Comparison of ENCODE assay signal across 11 mouse cellular contexts in the genomic region with DNA sequence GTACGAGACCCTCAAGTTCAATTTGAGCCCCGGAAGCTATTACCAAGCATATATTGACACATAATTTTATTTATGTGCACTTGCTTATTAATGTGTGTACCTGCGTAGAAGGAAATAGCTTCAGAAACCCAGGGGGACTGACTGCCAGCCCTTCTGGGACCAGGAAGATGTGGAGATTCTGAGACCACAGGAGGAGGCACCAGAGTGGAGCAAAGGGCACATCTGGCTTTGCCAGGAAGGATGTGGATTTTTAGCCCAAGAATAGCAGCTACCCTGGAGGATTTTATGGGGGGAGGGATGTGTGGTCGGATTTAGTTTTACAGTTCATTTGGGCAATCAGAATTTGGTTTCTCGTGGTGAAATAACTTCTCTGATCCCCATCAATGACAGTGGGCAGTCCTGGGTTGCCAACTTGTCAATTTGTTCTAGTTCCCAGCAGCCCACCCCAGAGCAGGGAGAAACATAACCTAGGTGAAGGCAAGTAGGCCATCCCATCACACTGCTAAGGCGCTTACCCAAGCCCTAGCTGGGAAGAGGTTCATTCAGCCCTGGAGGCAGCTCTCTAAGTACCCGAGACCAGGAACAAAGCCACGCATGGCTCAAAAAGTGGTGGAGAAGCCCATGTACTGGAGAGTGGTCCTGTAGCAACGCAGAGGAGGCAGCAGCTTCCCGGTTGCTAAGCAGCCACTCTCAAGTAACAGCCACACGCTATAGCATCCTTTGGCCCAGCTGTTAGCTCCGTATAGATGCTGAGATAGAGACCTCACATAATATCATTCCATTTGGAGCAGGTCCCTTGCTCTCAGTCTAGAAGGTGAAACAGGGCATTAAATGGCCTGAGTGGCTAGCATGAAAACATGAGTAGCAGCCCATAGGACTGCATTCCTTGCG.
DNase-seq lines count a peak whose midpoint lies in the region; ATAC-seq and TF ChIP-seq lines count a peak whose summit lies in the region.
"Had no signal": no experiment of that assay in that cellular context is flagged by ENCODE, and none has a peak within 500 bp of the region (broad histone marks: within the 10 kb centered on the region; RNA-seq: fewer than 3 reads in every experiment).

No protein-coding gene starts in this region.

- H3K27ac ChIP-seq in hindbrain, postnatal 0 days: no peak overlapping the region
- H3K27ac ChIP-seq in hindbrain, embryonic 14.5 days: no peak overlapping the region
- no peak overlapping the region for H3K27ac ChIP-seq in embryonic facial prominence, embryonic 11.5 days (replicated peaks; ENCODE audit: low read depth, low read length)
- H3K27ac ChIP-seq: neural tube, embryonic 13.5 days had no signal

- DNase-seq in hindbrain, postnatal 0 days (ENCODE audit: low spot score): peak; percentile 40
- no peak for DNase-seq in hindbrain, embryonic 14.5 days (ENCODE audit: low spot score)
- DNase-seq in embryonic facial prominence, embryonic 11.5 days (ENCODE audit: low spot score): peak; percentile 34
- DNase-seq in left cerebral cortex, postnatal 36 days (ENCODE audit: low spot score in 2 of 2): peak; percentile 23 to 41
- DNase-seq in right cerebral cortex, postnatal 14 days: peak; percentile 38
- DNase-seq in kidney, postnatal 25 days: no peak
- DNase-seq: kidney, adult 9 months had no signal

- no peak for TF ChIP-seq CTCF in hindbrain, postnatal 0 days (IDR thresholded peaks at IDR 0.05; ENCODE audit: low read depth)

- no peak overlapping the region for H3K4me3 ChIP-seq in hindbrain, postnatal 0 days (ENCODE audit: low read length)
- H3K4me3 ChIP-seq in hindbrain, embryonic 14.5 days (replicated peaks; ENCODE audit: low read length): no peak overlapping the region
- no peak overlapping the region for H3K4me3 ChIP-seq in embryonic facial prominence, embryonic 11.5 days (ENCODE audit: low read depth, low read length)
- H3K4me3 ChIP-seq: megakaryocyte, embryonic 14.5 days; neural tube, embryonic 13.5 days had no signal

- no peak overlapping the region for H3K4me2 ChIP-seq in hindbrain, postnatal 0 days (ENCODE audit: low read depth, low read length)
- no peak overlapping the region for H3K4me2 ChIP-seq in hindbrain, embryonic 14.5 days (replicated peaks)
- no peak overlapping the region for H3K4me2 ChIP-seq in embryonic facial prominence, embryonic 11.5 days (ENCODE audit: low read depth, low read length)
- H3K4me2 ChIP-seq: neural tube, embryonic 13.5 days had no signal

- no peaks in the 10 kb centered on the region for H3K4me1 ChIP-seq in hindbrain, postnatal 0 days (ENCODE audit: insufficient read depth, low read length)
- H3K4me1 ChIP-seq in hindbrain, embryonic 14.5 days (replicated peaks; ENCODE audit: control insufficient read depth, insufficient read depth, low read length): no peaks in the 10 kb centered on the region
- H3K4me1 ChIP-seq in embryonic facial prominence, embryonic 11.5 days (ENCODE audit: control insufficient read depth, insufficient read depth, low read length): no peaks in the 10 kb centered on the region
- H3K4me1 ChIP-seq: megakaryocyte, embryonic 14.5 days had no signal

- H3K9me3 ChIP-seq in hindbrain, postnatal 0 days (ENCODE audit: low read length): no peaks in the 10 kb centered on the region
- H3K9me3 ChIP-seq in hindbrain, embryonic 14.5 days (ENCODE audit: control insufficient read depth, low read length): 0 out of 2 replicates have a peak, but pooled peaks cover 5% of the 10 kb centered on the region
- no peaks in the 10 kb centered on the region for H3K9me3 ChIP-seq in embryonic facial prominence, embryonic 11.5 days (replicated peaks; ENCODE audit: control insufficient read depth, low read length)
- H3K9me3 ChIP-seq: neural tube, embryonic 13.5 days had no signal

- 60% methylated on average over 13 of the region's 13 CpGs for WGBS in hindbrain, postnatal 0 days
- WGBS in hindbrain, embryonic 14.5 days: 67% methylated on average over 13 of the region's 13 CpGs
- WGBS in embryonic facial prominence, embryonic 11.5 days: 54% methylated on average over 13 of the region's 13 CpGs

- peak; percentile 58; the same call in 1 of the 2 replicates for ATAC-seq in hindbrain, postnatal 0 days
- no peak for ATAC-seq in hindbrain, embryonic 14.5 days (ENCODE audit: low FRiP score)
- ATAC-seq in embryonic facial prominence, embryonic 11.5 days (replicated peaks; ENCODE audit: insufficient number of reproducible peaks, low FRiP score, low TSS enrichment, low read depth): no peak
- ATAC-seq in erythroid progenitor cell, adult 5-6 weeks (replicated peaks; ENCODE audit: low FRiP score, poor library complexity, severe bottlenecking): no peak
- ATAC-seq: CD4-positive, CD25-positive, alpha-beta regulatory T cell, adult 4 months had no signal

- no peak overlapping the region for H3K9ac ChIP-seq in hindbrain, postnatal 0 days (replicated peaks; ENCODE audit: low read length)
- H3K9ac ChIP-seq in hindbrain, embryonic 14.5 days: no peak overlapping the region
- H3K9ac ChIP-seq in embryonic facial prominence, embryonic 11.5 days (replicated peaks; ENCODE audit: low read length): no peak overlapping the region
- H3K9ac ChIP-seq: neural tube, embryonic 13.5 days had no signal

- intact Hi-C loops in left cerebral cortex, postnatal 36 days (cut with DNase I): no loop called here

- no peaks in the 10 kb centered on the region for H3K36me3 ChIP-seq in hindbrain, postnatal 0 days (ENCODE audit: insufficient read depth, low read length)
- H3K36me3 ChIP-seq in hindbrain, embryonic 14.5 days (replicated peaks; ENCODE audit: control insufficient read depth, insufficient read depth): no peaks in the 10 kb centered on the region
- H3K36me3 ChIP-seq in embryonic facial prominence, embryonic 11.5 days (replicated peaks; ENCODE audit: control insufficient read depth, insufficient read depth, low read depth, low read length): no peaks in the 10 kb centered on the region
- H3K36me3 ChIP-seq: neural tube, embryonic 13.5 days had no signal

- H3K27me3 ChIP-seq in hindbrain, postnatal 0 days (ENCODE audit: insufficient read depth, low read length): no peaks in the 10 kb centered on the region
- H3K27me3 ChIP-seq in hindbrain, embryonic 14.5 days (ENCODE audit: control insufficient read depth, insufficient read depth, low read length): no peaks in the 10 kb centered on the region
- H3K27me3 ChIP-seq in embryonic facial prominence, embryonic 11.5 days (ENCODE audit: control insufficient read depth, insufficient read depth, low read length): no peaks in the 10 kb centered on the region
- H3K27me3 ChIP-seq: megakaryocyte, embryonic 14.5 days; neural tube, embryonic 13.5 days had no signal

Comparison
In these comparisons a context has a peak if more than half of its experiments do, and no peak if none do; other contexts are left out.
1. DNase-seq: peak in hindbrain, postnatal 0 days (single experiment), embryonic facial prominence, embryonic 11.5 days (single experiment), left cerebral cortex, postnatal 36 days (2 of 2) and right cerebral cortex, postnatal 14 days (single experiment); none in hindbrain, embryonic 14.5 days (single experiment) and kidney, postnatal 25 days (0 of 2).